Mouse (Mus musculus) kidney, adult 2 months (tissue): ENCODE measurements around the gene Etfa. TPM values are rescaled to one million over a fixed set of nuclear protein-coding genes. Genes with fewer than 3 reads are reported as not detected.

Source experiments
- DNase-seq: peaks from one replicate; pipeline ENCODE4 v3.0.0; 2021
- H3K27ac ChIP-seq: fragments of 200-500 bp; 2 replicates; pipeline ENCODE4 v1.5.1; 2012; ENCODE audit warnings: low read depth, low read length, control low read depth, inconsistent platforms; ENCODE audit not compliant: insufficient read depth
- H3K27me3 ChIP-seq: fragments of 200-500 bp; replicated peaks from 2 replicates; pipeline ENCODE4 v1.6.1; 2012; ENCODE audit warnings: mild to moderate bottlenecking, moderate library complexity, low read length, inconsistent platforms; ENCODE audit not compliant: control insufficient read depth, insufficient read depth
- H3K36me3 ChIP-seq: fragments of 200-500 bp; 2 replicates; pipeline ENCODE4 v1.6.1; 2012; ENCODE audit warnings: mild to moderate bottlenecking, moderate library complexity, low read length, inconsistent platforms; ENCODE audit not compliant: control insufficient read depth, insufficient read depth
- H3K4me1 ChIP-seq: fragments of 200-500 bp; 2 replicates; pipeline ENCODE4 v1.6.1; 2011; ENCODE audit warnings: low read length; ENCODE audit not compliant: control insufficient read depth, insufficient read depth
- H3K4me3 ChIP-seq: fragments of 200-500 bp; 2 replicates; pipeline ENCODE4 v1.5.1; 2011; ENCODE audit warnings: mild to moderate bottlenecking, low read depth, low read length, control low read depth; ENCODE audit not compliant: insufficient read depth
- CTCF ChIP-seq: fragments of 200-500 bp; conservative IDR thresholded peaks from 2 replicates; pipeline ENCODE4 v1.5.1; 2011; ENCODE audit warnings: low read depth, mild to moderate bottlenecking, control low read depth, low read length, moderate library complexity, mixed read lengths; ENCODE audit not compliant: insufficient read depth, insufficient read length
- POLR2A ChIP-seq: fragments of 200-500 bp; IDR thresholded peaks from one replicate; pipeline ENCODE4 v1.6.1; 2011; ENCODE audit warnings: low read depth, low read length, control low read depth
- WGBS: fragments of 180-500 bp; shearing (Covaris S2); methylation state at CpG from one replicate; pipeline ENCODE4 v1.1.7; 2018; 5-methylcytosine and 5-hydroxymethylcytosine counted together
- polyA plus RNA-seq: library from polyadenylated mRNA; depleted of rRNA; stranded (reverse); fragments of >200 nt; gene quantifications from 2 replicates; pipeline ENCODE4 v1.2.3, GENCODE M21; 2012

Gene Etfa
- polyA plus RNA-seq, 1 experiment = 192 TPM

DNA sequence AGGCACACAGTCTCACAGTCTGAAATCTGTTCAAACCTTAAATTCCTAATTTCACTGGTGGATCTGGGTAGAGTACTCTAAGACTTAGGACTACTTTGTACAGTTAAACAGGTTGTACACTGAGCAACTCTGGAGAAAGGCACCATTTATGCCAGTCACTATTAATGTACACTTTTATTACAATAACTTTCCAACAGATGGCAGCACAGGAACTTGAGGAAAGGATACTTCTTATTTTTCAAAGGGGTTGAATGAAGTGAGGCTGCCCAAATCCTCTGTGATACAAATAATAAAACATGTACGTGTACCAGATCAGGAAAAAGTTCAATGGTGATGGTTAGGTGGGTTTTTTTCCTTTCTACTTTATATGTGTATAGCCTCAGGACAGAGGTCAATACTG lies 43.6 kb downstream of the Etfa start:
- Histone ChIP-seq H3K4me3 (no peak overlapping the region), H3K36me3 (peaks cover 4% of the 10 kb centered on the region), H3K27me3 (no peaks in the 10 kb centered on the region), H3K27ac (no peak overlapping the region), H3K4me1 (no peaks in the 10 kb centered on the region)
- WGBS = 57% methylated on average over 1 of the region's 1 CpGs
- TF ChIP-seq CTCF (no peak), POLR2A (no peak)
- no peak for DNase-seq

DNA sequence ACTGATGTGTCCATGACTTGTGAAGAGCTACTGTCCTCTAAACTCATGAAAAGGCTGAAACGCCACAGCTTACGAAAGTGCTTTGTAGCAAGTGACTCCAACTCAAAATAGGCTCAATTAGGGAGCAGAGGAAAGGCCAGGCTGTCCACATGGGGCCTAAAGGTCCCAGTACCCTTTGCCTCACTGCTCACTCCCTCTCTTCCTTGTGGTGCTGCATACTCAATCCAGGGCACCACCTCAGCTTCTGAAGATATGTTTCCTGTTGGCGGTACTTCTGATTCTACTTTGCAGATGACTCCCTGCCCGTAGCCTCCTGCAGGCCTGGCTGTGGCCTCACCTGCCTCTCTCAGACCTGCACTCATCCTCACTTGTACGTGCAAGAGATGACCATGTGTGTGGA lies 58.7 kb downstream of the Etfa start:
- DNase-seq = no peak
- TF ChIP-seq CTCF (no peak), POLR2A (no peak)
- H3K27ac ChIP-seq = no peak overlapping the region
- no peaks in the 10 kb centered on the region for H3K4me1 ChIP-seq
- no peak overlapping the region for H3K4me3 ChIP-seq
- H3K36me3 ChIP-seq = no peaks in the 10 kb centered on the region; the same call in 1 of the 2 replicates
- H3K27me3 ChIP-seq = no peaks in the 10 kb centered on the region
- WGBS = 92% methylated on average over 5 of the region's 5 CpGs

DNA sequence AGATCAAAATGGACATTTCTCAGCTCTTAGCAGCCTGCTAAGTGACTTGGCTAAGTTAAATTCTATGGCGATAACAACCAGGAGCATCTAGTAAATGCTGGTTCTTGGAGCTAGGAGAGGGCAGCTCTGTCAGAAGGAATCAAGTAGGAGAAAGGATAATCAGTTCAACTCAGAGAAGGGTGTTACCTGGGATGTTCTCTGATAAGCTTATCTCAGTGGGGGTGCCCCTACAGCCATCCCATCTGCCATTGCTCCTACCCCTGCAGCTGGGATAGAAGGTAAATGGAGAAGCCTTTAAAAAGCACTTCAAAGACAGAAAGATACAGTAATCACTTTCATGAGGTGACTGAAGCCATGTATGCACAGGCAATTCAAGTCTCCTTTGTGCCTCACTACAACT lies 59.1 kb downstream of the Etfa start:
- 97% methylated on average over 1 of the region's 1 CpGs for WGBS

DNA sequence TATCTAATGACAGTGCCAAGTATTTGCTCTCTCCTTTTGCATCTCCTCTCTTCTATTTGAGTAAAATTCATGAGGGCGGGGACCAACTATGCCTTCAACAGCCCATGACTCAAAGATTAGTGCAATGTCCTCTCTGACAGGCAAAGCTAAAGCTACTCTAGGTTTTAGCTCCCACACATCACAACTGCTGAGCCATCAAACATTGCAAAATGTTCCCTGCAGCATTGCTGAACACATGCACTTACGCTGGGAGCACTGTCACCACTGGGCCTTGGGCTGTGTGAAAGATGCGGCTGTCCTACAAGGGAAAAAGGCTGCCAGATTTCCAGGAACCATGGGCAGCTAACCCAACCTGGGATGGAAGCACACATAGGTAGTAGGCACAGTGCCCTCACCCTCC lies 60.6 kb downstream of the Etfa start:
- Histone ChIP-seq H3K36me3 (no peaks in the 10 kb centered on the region; the same call in 1 of the 2 replicates), H3K27me3 (no peaks in the 10 kb centered on the region), H3K27ac (no peak overlapping the region), H3K4me3 (no peak overlapping the region), H3K4me1 (no peaks in the 10 kb centered on the region)
- TF ChIP-seq POLR2A = no peak
- no peak for TF ChIP-seq CTCF
- no peak for DNase-seq
- WGBS = 87% methylated on average over 3 of the region's 3 CpGs

More for the DNA sequence above, 59.1 kb downstream of the Etfa start:
- TF ChIP-seq CTCF (no peak), POLR2A (no peak)
- no peaks in the 10 kb centered on the region; the same call in 1 of the 2 replicates for H3K36me3 ChIP-seq
- no peaks in the 10 kb centered on the region for H3K27me3 ChIP-seq
- H3K4me3 ChIP-seq = no peak overlapping the region
- no peak for DNase-seq
- no peak overlapping the region for H3K27ac ChIP-seq
- H3K4me1 ChIP-seq = no peaks in the 10 kb centered on the region

DNA sequence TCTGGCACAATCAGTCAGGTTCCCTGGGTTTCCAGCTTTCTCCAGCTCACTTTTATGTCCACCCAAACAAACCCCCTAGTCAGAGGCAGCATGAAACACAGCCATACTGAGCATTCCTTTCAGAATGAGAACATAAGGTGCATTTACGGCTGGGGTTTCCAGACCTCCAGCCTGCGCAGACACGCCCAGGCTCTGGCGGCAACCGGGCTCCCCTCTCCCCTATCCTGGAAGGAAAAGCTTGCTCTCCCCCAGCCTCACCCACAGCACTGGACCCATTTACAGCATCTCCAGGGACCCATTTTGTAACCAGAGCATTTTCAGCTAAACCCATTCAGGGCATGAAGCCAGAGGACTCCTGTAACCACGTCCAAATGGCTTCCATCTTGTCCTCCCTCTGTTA lies 62.0 kb downstream of the Etfa start:
- Histone ChIP-seq H3K27ac (no peak overlapping the region), H3K4me3 (no peak overlapping the region), H3K27me3 (no peaks in the 10 kb centered on the region), H3K4me1 (no peaks in the 10 kb centered on the region), H3K36me3 (no peaks in the 10 kb centered on the region; the same call in 1 of the 2 replicates)
- TF ChIP-seq CTCF (no peak), POLR2A (no peak)
- no peak for DNase-seq
- 80% methylated on average over 6 of the region's 6 CpGs for WGBS

DNA sequence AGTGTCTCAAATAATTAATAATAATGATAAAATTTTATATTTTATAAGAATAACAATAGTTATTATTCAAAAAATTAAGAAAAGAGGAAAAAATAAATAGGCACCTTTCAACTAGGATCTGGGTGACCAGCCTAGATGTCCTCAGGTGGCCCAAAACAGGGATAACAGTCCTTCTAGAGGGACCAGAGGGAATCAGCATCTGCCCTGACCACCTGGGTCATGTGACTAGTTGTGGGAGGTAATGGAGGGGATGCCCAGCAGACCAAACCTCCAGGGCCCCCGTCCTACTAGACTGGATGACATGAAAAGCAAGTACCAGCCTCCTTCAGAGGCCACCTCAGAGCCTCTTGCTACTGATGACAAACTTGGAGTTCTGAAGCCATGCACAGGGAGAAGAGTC lies 62.9 kb downstream of the Etfa start:
- TF ChIP-seq CTCF = no peak
- no peak for TF ChIP-seq POLR2A
- WGBS = 65% methylated on average over 1 of the region's 1 CpGs
- Histone ChIP-seq H3K4me3 (no peak overlapping the region), H3K4me1 (no peaks in the 10 kb centered on the region), H3K36me3 (no peaks in the 10 kb centered on the region; the same call in 1 of the 2 replicates), H3K27me3 (no peaks in the 10 kb centered on the region), H3K27ac (no peak overlapping the region)
- no peak for DNase-seq

DNA sequence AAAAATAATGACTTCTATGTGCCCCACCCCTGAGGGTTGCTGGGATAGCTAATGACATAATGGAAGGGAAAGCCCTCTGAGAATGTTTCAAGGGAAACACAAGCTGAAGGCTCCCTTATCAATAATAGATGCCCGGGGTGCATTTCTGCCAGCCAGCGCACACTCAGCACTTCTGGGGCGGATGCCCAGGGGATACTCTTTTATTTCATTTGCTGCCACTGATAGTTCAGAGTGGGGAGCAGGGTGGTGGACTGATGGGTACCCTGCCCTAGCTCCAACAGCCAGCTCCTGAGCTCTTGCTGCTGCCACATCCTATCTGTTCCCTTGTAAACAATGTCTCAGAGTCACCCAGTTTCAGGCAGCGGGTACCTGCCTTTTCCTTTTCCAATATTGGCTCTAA lies 64.5 kb downstream of the Etfa start:
- no peak for DNase-seq
- 86% methylated on average over 4 of the region's 4 CpGs for WGBS
- no peak overlapping the region for H3K27ac ChIP-seq
- no peak overlapping the region for H3K4me3 ChIP-seq
- no peaks in the 10 kb centered on the region for H3K4me1 ChIP-seq
- no peaks in the 10 kb centered on the region for H3K27me3 ChIP-seq
- no peaks in the 10 kb centered on the region for H3K36me3 ChIP-seq
- no peak for TF ChIP-seq POLR2A
- no peak for TF ChIP-seq CTCF
